Mouse (Mus musculus) heart, postnatal 0 days (tissue): ENCODE results near the gene Ssrp1.

Experiments
- CTCF ChIP-seq: IDR thresholded peaks from 2 replicates; pipeline ENCODE4 v1.5.1; 2016; ENCODE audit warnings: antibody characterized with exemption, control low read depth, low read depth
- EP300 ChIP-seq: IDR thresholded peaks from 2 replicates; pipeline ENCODE4 v1.6.1; 2016; ENCODE audit warnings: antibody characterized with exemption, low read depth

DNA sequence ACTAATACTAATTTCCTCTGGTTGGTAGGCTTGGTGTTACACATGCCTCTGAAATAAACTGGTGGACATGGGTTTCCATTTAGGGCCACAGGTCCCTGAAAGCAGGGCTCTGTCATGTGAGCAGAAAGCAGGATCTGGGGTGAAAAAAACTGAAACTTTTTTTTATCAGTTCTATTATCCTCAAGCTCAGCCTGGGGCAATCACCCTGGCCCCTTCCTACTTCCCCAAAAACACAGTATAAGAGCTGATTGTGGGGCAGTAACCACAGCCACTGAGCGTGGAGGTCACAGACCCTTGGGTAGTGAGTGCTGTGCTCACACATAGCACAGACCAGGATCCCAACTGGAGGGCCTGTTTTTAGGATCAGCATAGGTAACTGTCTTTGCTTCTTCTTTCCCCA is 49.1 kb upstream of the Ssrp1 start, which contains the start of gene Prg3:
- TF ChIP-seq CTCF (no peak), EP300 (no peak)
